Mouse (Mus musculus) testis, adult 2 months (tissue): ENCODE measurements around the gene Grid1.

Source experiments
- CTCF ChIP-seq: fragments of 200-500 bp; IDR thresholded peaks from 2 replicates; pipeline ENCODE4 v1.5.1; 2012; ENCODE audit warnings: low read depth, mild to moderate bottlenecking, inconsistent platforms, low read length, moderate library complexity; ENCODE audit not compliant: control insufficient read depth, insufficient read depth, insufficient replicate concordance
- POLR2A ChIP-seq: fragments of 200-500 bp; IDR thresholded peaks from 2 replicates; pipeline ENCODE4 v1.6.1; 2012; ENCODE audit warnings: low read depth, mild to moderate bottlenecking, inconsistent platforms, low read length, moderate library complexity; ENCODE audit not compliant: control insufficient read depth

DNA sequence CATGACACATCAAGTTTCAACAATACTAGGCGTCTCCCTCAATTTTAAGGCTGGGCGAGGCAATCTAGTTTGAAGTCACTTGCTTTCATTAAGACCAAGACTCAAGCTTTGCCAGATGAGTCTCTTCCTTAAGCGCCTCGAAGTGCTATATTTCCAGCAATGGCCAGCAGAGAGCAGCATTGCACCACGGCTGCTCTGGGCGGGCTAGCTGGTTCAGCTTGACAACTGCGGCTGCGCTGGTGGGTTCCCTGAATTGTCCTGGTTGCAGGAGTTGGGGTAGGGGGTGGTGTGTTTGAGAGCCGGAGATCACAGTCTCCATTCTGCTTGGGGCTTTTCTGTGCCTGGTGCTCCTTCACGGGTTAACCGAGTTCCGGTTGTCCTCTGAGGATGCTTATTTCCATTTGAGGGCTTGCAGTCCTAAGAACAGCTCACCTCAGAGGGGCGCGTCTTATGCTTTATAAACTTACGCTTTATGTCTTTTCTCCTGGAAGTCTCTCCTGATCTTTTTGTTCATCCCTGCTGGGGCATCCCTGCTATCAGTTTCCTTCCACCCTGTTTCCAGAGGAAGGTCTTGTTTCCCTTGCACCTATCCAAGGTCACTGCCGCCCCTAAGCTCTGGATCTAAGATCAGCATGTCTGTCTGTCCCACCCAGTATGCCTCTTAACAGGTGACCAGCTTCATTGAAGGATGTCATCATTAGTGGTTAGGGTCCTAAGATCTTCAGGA lies 9.0 kb upstream of the Grid1 start:
- TF ChIP-seq CTCF (peak; percentile 72), POLR2A (no peak)
